Mouse (Mus musculus): ENCODE results near the gene Sdad1. TPM values are rescaled to one million over a fixed set of nuclear protein-coding genes. Genes with fewer than 3 reads are reported as not detected.
A peak's percentile ranks its signal among the peaks of the same experiment; 100 is the strongest.

Sdad1 gene
- polyA plus RNA-seq, 1 experiment, result 10.2 TPM

DNA sequence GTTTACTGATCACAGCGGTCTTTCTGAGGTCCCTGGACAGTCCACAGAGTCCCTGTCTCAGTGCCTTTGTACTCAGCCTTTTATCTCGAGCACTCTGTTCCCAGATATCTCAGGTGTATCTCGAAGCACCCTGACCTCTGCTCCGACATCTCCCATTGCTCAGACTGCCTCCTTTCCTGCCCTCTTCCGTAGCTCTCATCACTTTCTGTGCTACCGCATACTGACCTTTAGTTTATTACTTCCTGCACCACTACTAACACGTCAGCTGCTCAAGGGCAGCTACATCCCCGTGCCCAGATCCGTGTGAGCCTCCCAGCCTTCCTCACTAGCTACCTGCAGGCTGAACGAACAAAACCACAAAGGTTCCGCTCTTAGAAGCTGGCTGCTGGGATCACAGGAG is 61.7 kb downstream of the Sdad1 start:
- Histone ChIP-seq H3K27ac (ENCODE audit: insufficient read depth, low read depth, low read length) (no peak overlapping the region), H3K4me1 (ENCODE audit: control insufficient read depth, insufficient read depth, low read length) (peaks cover 3% of the 10 kb centered on the region), H3K4me3 (ENCODE audit: insufficient read depth, low read length) (no peak overlapping the region)
- TF ChIP-seq POLR2A (IDR thresholded peaks at IDR 0.05; ENCODE audit: borderline replicate concordance, low read depth, low read length), result no peak
- TF ChIP-seq CTCF (IDR thresholded peaks at IDR 0.05; ENCODE audit: low read depth, low read length), result no peak

- H3K4me3 ChIP-seq (ENCODE audit: insufficient read depth, low read length), result no peak overlapping the region
- no peak for TF ChIP-seq POLR2A (IDR thresholded peaks at IDR 0.05; ENCODE audit: borderline replicate concordance, low read depth, low read length)
- no peak for TF ChIP-seq CTCF (IDR thresholded peaks at IDR 0.05; ENCODE audit: low read depth, low read length)
Measured at GRCm38 (mm10) chr5:92245483-92245882, 64.8 kb downstream of the Sdad1 start.

GRCm38 (mm10) chr5:92244900-92245299 is 65.4 kb downstream of the Sdad1 start:
- no peak for TF ChIP-seq CTCF (IDR thresholded peaks at IDR 0.05; ENCODE audit: low read depth, low read length)
- no peak for TF ChIP-seq POLR2A (IDR thresholded peaks at IDR 0.05; ENCODE audit: borderline replicate concordance, low read depth, low read length)
- Histone ChIP-seq H3K27ac (ENCODE audit: insufficient read depth, low read depth, low read length) (no peak overlapping the region), H3K4me3 (ENCODE audit: insufficient read depth, low read length) (no peak overlapping the region), H3K4me1 (ENCODE audit: control insufficient read depth, insufficient read depth, low read length) (peaks cover 3% of the 10 kb centered on the region)

More at GRCm38 (mm10) chr5:92245483-92245882, 64.8 kb downstream of the Sdad1 start:
- H3K27ac ChIP-seq (ENCODE audit: insufficient read depth, low read depth, low read length), result no peak overlapping the region
- H3K4me1 ChIP-seq (ENCODE audit: control insufficient read depth, insufficient read depth, low read length), result peaks cover 3% of the 10 kb centered on the region

GRCm38 (mm10) chr5:92240769-92241168 is 69.5 kb downstream of the Sdad1 start:
- TF ChIP-seq CTCF (IDR thresholded peaks at IDR 0.05; ENCODE audit: low read depth, low read length) (no peak), POLR2A (IDR thresholded peaks at IDR 0.05; ENCODE audit: borderline replicate concordance, low read depth, low read length) (no peak)
- Histone ChIP-seq H3K4me1 (ENCODE audit: control insufficient read depth, insufficient read depth, low read length) (peaks cover 3% of the 10 kb centered on the region), H3K27ac (ENCODE audit: insufficient read depth, low read depth, low read length) (no peak overlapping the region), H3K4me3 (ENCODE audit: insufficient read depth, low read length) (no peak overlapping the region)

GRCm38 (mm10) chr5:92239333-92240232 is 70.7 kb downstream of the Sdad1 start:
- no peak for TF ChIP-seq POLR2A (IDR thresholded peaks at IDR 0.05; ENCODE audit: borderline replicate concordance, low read depth, low read length)
- peak; percentile 23; the same call in 1 of the 2 replicates for TF ChIP-seq CTCF (IDR thresholded peaks at IDR 0.05; ENCODE audit: low read depth, low read length)
- no peak overlapping the region for H3K27ac ChIP-seq (ENCODE audit: insufficient read depth, low read depth, low read length)
- H3K4me3 ChIP-seq (ENCODE audit: insufficient read depth, low read length), result no peak overlapping the region
- H3K4me1 ChIP-seq (ENCODE audit: control insufficient read depth, insufficient read depth, low read length), result no peaks in the 10 kb centered on the region

DNA sequence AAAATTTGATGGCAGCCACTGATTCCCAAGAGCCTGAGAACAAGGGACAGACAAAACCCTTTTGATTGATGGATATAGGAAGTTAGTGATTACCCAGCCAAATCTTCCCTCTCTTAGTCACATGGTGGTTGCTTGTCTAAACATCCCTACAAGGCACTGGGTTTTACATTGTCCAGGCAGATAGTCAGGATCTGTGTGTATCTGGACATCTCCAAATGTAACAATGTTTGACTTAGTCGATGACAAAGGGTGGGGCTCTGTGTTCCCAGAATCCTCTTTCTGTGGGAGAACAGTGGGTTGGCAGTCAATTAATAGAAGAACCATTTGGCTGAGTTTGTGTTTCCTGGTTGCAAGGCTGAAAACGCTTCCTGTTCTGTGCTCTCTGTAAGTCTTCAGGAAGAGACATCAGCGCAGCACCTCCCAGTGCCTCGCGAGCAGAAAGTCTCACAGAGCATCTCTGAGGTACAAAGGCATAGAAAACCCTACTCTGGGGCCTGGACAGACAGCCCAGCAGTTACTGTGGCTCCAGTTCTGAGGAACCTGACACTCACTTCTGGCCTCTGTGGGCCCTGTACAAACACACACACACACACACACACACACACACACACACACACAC is 75.2 kb downstream of the Sdad1 start:
- TF ChIP-seq POLR2A (IDR thresholded peaks at IDR 0.05; ENCODE audit: borderline replicate concordance, low read depth, low read length) (no peak), CTCF (IDR thresholded peaks at IDR 0.05; ENCODE audit: low read depth, low read length) (no peak)
- Histone ChIP-seq H3K27ac (ENCODE audit: insufficient read depth, low read depth, low read length) (no peak overlapping the region), H3K4me3 (ENCODE audit: insufficient read depth, low read length) (no peak overlapping the region), H3K4me1 (ENCODE audit: control insufficient read depth, insufficient read depth, low read length) (no peaks in the 10 kb centered on the region)

Other genes with a start within 250 kb of the Sdad1 start
- 100 and 112 TPM in 2 replicates for gene G3bp2, start 226.8 kb downstream of the Sdad1 start, polyA plus RNA-seq (2012; ENCODE audit: insufficient read depth, insufficient read length, missing spikeins)
- gene Uso1, start 172.5 kb downstream of the Sdad1 start, polyA plus RNA-seq (2012; ENCODE audit: insufficient read depth, insufficient read length, missing spikeins), result 44.4 and 47.3 TPM in 2 replicates
- 1.6 TPM in 1 of 2 replicates, not detected in the other for gene U90926, start 95.1 kb downstream of the Sdad1 start, polyA plus RNA-seq (2012; ENCODE audit: insufficient read depth, insufficient read length, missing spikeins)
- 0.40 TPM in 1 of 2 replicates, not detected in the other for gene Ppef2, start 54.2 kb downstream of the Sdad1 start, polyA plus RNA-seq (2012; ENCODE audit: insufficient read depth, insufficient read length, missing spikeins)
- 71.6 and 76.6 TPM in 2 replicates for gene Naaa, start 32.3 kb downstream of the Sdad1 start, polyA plus RNA-seq (2012; ENCODE audit: insufficient read depth, insufficient read length, missing spikeins)
- gene Cxcl9, start 17.6 kb upstream of the Sdad1 start, polyA plus RNA-seq (2012; ENCODE audit: insufficient read depth, insufficient read length, missing spikeins), result 0.38 and 0.55 TPM in 2 replicates
- not detected in 2 replicates for gene Art3, start 21.3 kb upstream of the Sdad1 start, polyA plus RNA-seq (2012; ENCODE audit: insufficient read depth, insufficient read length, missing spikeins)
- gene Cxcl10, start 38.4 kb upstream of the Sdad1 start, polyA plus RNA-seq (2012; ENCODE audit: insufficient read depth, insufficient read length, missing spikeins), result 30.4 and 32.0 TPM in 2 replicates
- 18.9 and 20.4 TPM in 2 replicates for gene Nup54, start 124.7 kb upstream of the Sdad1 start, polyA plus RNA-seq (2012; ENCODE audit: insufficient read depth, insufficient read length, missing spikeins)
- 93.7 and 98.6 TPM in 2 replicates for gene Scarb2, start 196.4 kb upstream of the Sdad1 start, polyA plus RNA-seq (2012; ENCODE audit: insufficient read depth, insufficient read length, missing spikeins)
- gene Fam47e, start 244.6 kb upstream of the Sdad1 start, polyA plus RNA-seq (2012; ENCODE audit: insufficient read depth, insufficient read length, missing spikeins), result not detected in 2 replicates

All from bone marrow macrophage, adult 2 months (primary cell).